In genomic region chr5:119518506-119519252, GRCm38 (mm10) we compare ENCODE assay signal across 22 mouse cellular contexts.
A peak's percentile ranks its signal among the peaks of the same experiment; 100 is the strongest.
DNase-seq lines count a peak whose midpoint lies in the region; ATAC-seq and TF ChIP-seq lines count a peak whose summit lies in the region.
"Had no signal": no experiment of that assay in that cellular context is flagged by ENCODE, and none has a peak within 500 bp of the region (broad histone marks: within the 10 kb centered on the region; RNA-seq: fewer than 3 reads in every experiment).

No protein-coding gene starts in this region.

- no peak for TF ChIP-seq EP300 in liver, postnatal 0 days (IDR thresholded peaks at IDR 0.05; ENCODE audit: low read depth)

- H3K4me3 ChIP-seq in liver, adult 2 months (ENCODE audit: insufficient read depth, low read depth, low read length): no peak overlapping the region
- no peak overlapping the region for H3K4me3 ChIP-seq in liver, postnatal 0 days (ENCODE audit: low read depth, low read length)
- no peak overlapping the region for H3K4me3 ChIP-seq in embryonic facial prominence, embryonic 14.5 days (ENCODE audit: low read depth, low read length)
- no peak overlapping the region for H3K4me3 ChIP-seq in kidney, postnatal 0 days (replicated peaks; ENCODE audit: low read depth, low read length)
- H3K4me3 ChIP-seq in limb, embryonic 13.5 days: no peak overlapping the region
- H3K4me3 ChIP-seq in left cerebral cortex, adult 2 months: no peak overlapping the region
- no peak overlapping the region for H3K4me3 ChIP-seq in hindbrain, embryonic 11.5 days (ENCODE audit: low read depth, low read length)
- H3K4me3 ChIP-seq in hindbrain, embryonic 13.5 days: no peak overlapping the region
- H3K4me3 ChIP-seq: hindbrain, embryonic 15.5 days; myocyte; neural tube, embryonic 15.5 days had no signal

- TF ChIP-seq CTCF in liver, adult 2 months (IDR thresholded peaks at IDR 0.05; ENCODE audit: low read depth, low read length): no peak
- no peak for TF ChIP-seq CTCF in liver, postnatal 0 days (IDR thresholded peaks at IDR 0.05; ENCODE audit: low read depth)
- no peak for TF ChIP-seq CTCF in kidney, postnatal 0 days (IDR thresholded peaks at IDR 0.05; ENCODE audit: low read depth)
- TF ChIP-seq CTCF in left cerebral cortex, adult 2 months (IDR thresholded peaks at IDR 0.05): no peak

- no peak overlapping the region for H3K27ac ChIP-seq in liver, adult 2 months (replicated peaks; ENCODE audit: insufficient read depth, low read depth, low read length)
- H3K27ac ChIP-seq in liver, postnatal 0 days (ENCODE audit: low read depth): no peak overlapping the region
- H3K27ac ChIP-seq in embryonic facial prominence, embryonic 14.5 days (replicated peaks; ENCODE audit: low read depth, low read length): no peak overlapping the region; the same call in 1 of the 2 replicates
- no peak overlapping the region for H3K27ac ChIP-seq in kidney, postnatal 0 days
- peak overlapping the region; percentile 10; the same call in 1 of the 2 replicates for H3K27ac ChIP-seq in limb, embryonic 13.5 days
- no peak overlapping the region for H3K27ac ChIP-seq in left cerebral cortex, adult 2 months
- no peak overlapping the region for H3K27ac ChIP-seq in hindbrain, embryonic 11.5 days (ENCODE audit: low read depth, low read length)
- no peak overlapping the region for H3K27ac ChIP-seq in hindbrain, embryonic 13.5 days
- H3K27ac ChIP-seq: hindbrain, embryonic 15.5 days; neural tube, embryonic 15.5 days had no signal

- no peaks in the 10 kb centered on the region for H3K79me2 ChIP-seq in liver, adult 2 months (ENCODE audit: control insufficient read depth, insufficient read depth, low read length)

- no peaks in the 10 kb centered on the region for H3K9me3 ChIP-seq in liver, postnatal 0 days (ENCODE audit: low read length)
- no peaks in the 10 kb centered on the region for H3K9me3 ChIP-seq in embryonic facial prominence, embryonic 14.5 days (ENCODE audit: control insufficient read depth, low read length)
- no peaks in the 10 kb centered on the region for H3K9me3 ChIP-seq in kidney, postnatal 0 days (replicated peaks; ENCODE audit: low read length)
- H3K9me3 ChIP-seq in limb, embryonic 13.5 days: no peaks in the 10 kb centered on the region
- H3K9me3 ChIP-seq in hindbrain, embryonic 11.5 days (ENCODE audit: control insufficient read depth, low read length): no peaks in the 10 kb centered on the region
- H3K9me3 ChIP-seq in hindbrain, embryonic 13.5 days: no peaks in the 10 kb centered on the region
- H3K9me3 ChIP-seq: hindbrain, embryonic 15.5 days; neural tube, embryonic 15.5 days had no signal

- no peak overlapping the region for H3K9ac ChIP-seq in liver, adult 2 months (ENCODE audit: low read depth, low read length)
- no peak overlapping the region for H3K9ac ChIP-seq in liver, postnatal 0 days (replicated peaks)
- H3K9ac ChIP-seq in embryonic facial prominence, embryonic 14.5 days (ENCODE audit: low read depth, low read length): no peak overlapping the region
- H3K9ac ChIP-seq in kidney, postnatal 0 days (ENCODE audit: low read depth, low read length): no peak overlapping the region
- H3K9ac ChIP-seq in limb, embryonic 13.5 days: no peak overlapping the region
- H3K9ac ChIP-seq in hindbrain, embryonic 11.5 days (ENCODE audit: low read depth, low read length): no peak overlapping the region
- no peak overlapping the region for H3K9ac ChIP-seq in hindbrain, embryonic 13.5 days
- H3K9ac ChIP-seq: hindbrain, embryonic 15.5 days; neural tube, embryonic 15.5 days had no signal

- H3K27me3 ChIP-seq in liver, adult 2 months (ENCODE audit: control insufficient read depth, insufficient read depth, low read length): no peaks in the 10 kb centered on the region
- no peaks in the 10 kb centered on the region for H3K27me3 ChIP-seq in liver, postnatal 0 days (ENCODE audit: insufficient read depth, low read length)
- H3K27me3 ChIP-seq in embryonic facial prominence, embryonic 14.5 days (replicated peaks; ENCODE audit: control insufficient read depth, insufficient read depth, low read length): no peaks in the 10 kb centered on the region
- H3K27me3 ChIP-seq in kidney, postnatal 0 days (ENCODE audit: insufficient read depth, low read length): no peaks in the 10 kb centered on the region
- H3K27me3 ChIP-seq in limb, embryonic 13.5 days: peaks cover 77% of the 10 kb centered on the region
- no peaks in the 10 kb centered on the region for H3K27me3 ChIP-seq in hindbrain, embryonic 11.5 days (ENCODE audit: control insufficient read depth, insufficient read depth, low read length)
- H3K27me3 ChIP-seq in hindbrain, embryonic 13.5 days: peaks cover 3% of the 10 kb centered on the region; the same call in 1 of the 2 replicates
- H3K27me3 ChIP-seq: CH12.LX; hindbrain, embryonic 15.5 days; neural tube, embryonic 15.5 days had no signal

- TF ChIP-seq POLR2A in liver, adult 2 months (IDR thresholded peaks at IDR 0.05; ENCODE audit: extremely low read depth, insufficient read depth, low read length): no peak

- no peak for ATAC-seq in liver, postnatal 0 days
- ATAC-seq in embryonic facial prominence, embryonic 14.5 days (ENCODE audit: low read depth): no peak
- no peak for ATAC-seq in kidney, postnatal 0 days (replicated peaks; ENCODE audit: low FRiP score, low read depth)
- ATAC-seq in limb, embryonic 13.5 days (ENCODE audit: low FRiP score, low read depth): peak; percentile 51; the same call in 1 of the 2 replicates
- ATAC-seq in hindbrain, embryonic 11.5 days (ENCODE audit: low FRiP score): no peak
- no peak for ATAC-seq in hindbrain, embryonic 13.5 days (ENCODE audit: low FRiP score)
- ATAC-seq: intestine, embryonic 16.5 days had no signal

- peak; percentile 29 for DNase-seq in liver, adult 2 months (ENCODE audit: extremely low read depth, low read depth, low spot score)
- DNase-seq in liver, postnatal 0 days: no peak
- DNase-seq in embryonic facial prominence, embryonic 14.5 days (ENCODE audit: low spot score): peak; percentile 76
- DNase-seq in kidney, postnatal 0 days (ENCODE audit: low spot score): peak; percentile 62
- DNase-seq in left cerebral cortex, adult 2 months (ENCODE audit: extremely low spot score in 1 of 2, low spot score in 2 of 2): no peak
- DNase-seq in hindbrain, embryonic 11.5 days (ENCODE audit: low spot score): no peak
- DNase-seq: adrenal gland, adult 2 months; cerebellum, adult 11 months; cerebellum, postnatal 25 days; gastrocnemius, postnatal 25 days; layer of hippocampus, adult 9-11 months; midbrain, embryonic 14.5 days; retina, postnatal 1 day; thymus, postnatal 4 days had no signal

- H3K36me3 ChIP-seq in liver, adult 2 months (ENCODE audit: control insufficient read depth, insufficient read depth, low read length): no peaks in the 10 kb centered on the region
- no peaks in the 10 kb centered on the region for H3K36me3 ChIP-seq in liver, postnatal 0 days (replicated peaks; ENCODE audit: insufficient read depth, low read length)
- H3K36me3 ChIP-seq in embryonic facial prominence, embryonic 14.5 days (ENCODE audit: control insufficient read depth, insufficient read depth, low read length): no peaks in the 10 kb centered on the region
- H3K36me3 ChIP-seq in kidney, postnatal 0 days (ENCODE audit: insufficient read depth, low read length): no peaks in the 10 kb centered on the region
- no peaks in the 10 kb centered on the region for H3K36me3 ChIP-seq in limb, embryonic 13.5 days
- no peaks in the 10 kb centered on the region for H3K36me3 ChIP-seq in hindbrain, embryonic 11.5 days (ENCODE audit: control insufficient read depth, insufficient read depth, low read length)
- H3K36me3 ChIP-seq in hindbrain, embryonic 13.5 days: no peaks in the 10 kb centered on the region
- H3K36me3 ChIP-seq: hindbrain, embryonic 15.5 days; neural tube, embryonic 15.5 days had no signal

- 83% methylated on average over 19 of the region's 19 CpGs for WGBS in liver, adult 2 months
- 78% methylated on average over 19 of the region's 19 CpGs for WGBS in liver, postnatal 0 days (ENCODE audit: insufficient replicate concordance)
- 54% methylated on average over 19 of the region's 19 CpGs for WGBS in embryonic facial prominence, embryonic 14.5 days
- WGBS in kidney, postnatal 0 days: 48% methylated on average over 19 of the region's 19 CpGs
- WGBS in limb, embryonic 13.5 days: 28% methylated on average over 19 of the region's 19 CpGs
- 82% methylated on average over 19 of the region's 19 CpGs for WGBS in hindbrain, embryonic 11.5 days
- 82% methylated on average over 19 of the region's 19 CpGs for WGBS in hindbrain, embryonic 13.5 days

- no peaks in the 10 kb centered on the region for H3K4me1 ChIP-seq in liver, adult 2 months (ENCODE audit: control insufficient read depth, insufficient read depth, low read length)
- H3K4me1 ChIP-seq in liver, postnatal 0 days (ENCODE audit: insufficient read depth): no peaks in the 10 kb centered on the region
- peaks cover 14% of the 10 kb centered on the region for H3K4me1 ChIP-seq in embryonic facial prominence, embryonic 14.5 days (ENCODE audit: control insufficient read depth, insufficient read depth, low read length)
- H3K4me1 ChIP-seq in kidney, postnatal 0 days (replicated peaks; ENCODE audit: insufficient read depth, low read length): no peaks in the 10 kb centered on the region
- H3K4me1 ChIP-seq in limb, embryonic 13.5 days: peaks cover 27% of the 10 kb centered on the region
- H3K4me1 ChIP-seq in hindbrain, embryonic 11.5 days (replicated peaks; ENCODE audit: control insufficient read depth, insufficient read depth, low read length): no peaks in the 10 kb centered on the region
- H3K4me1 ChIP-seq in hindbrain, embryonic 13.5 days (replicated peaks): no peaks in the 10 kb centered on the region
- H3K4me1 ChIP-seq: hindbrain, embryonic 15.5 days; neural tube, embryonic 15.5 days had no signal

- no peak overlapping the region for H3K4me2 ChIP-seq in liver, postnatal 0 days (ENCODE audit: low read depth, low read length)
- H3K4me2 ChIP-seq in embryonic facial prominence, embryonic 14.5 days (ENCODE audit: low read depth, low read length): no peak overlapping the region
- H3K4me2 ChIP-seq in kidney, postnatal 0 days (ENCODE audit: low read length): no peak overlapping the region
- peak overlapping the region; percentile 32; the same call in 1 of the 2 replicates for H3K4me2 ChIP-seq in limb, embryonic 13.5 days (replicated peaks)
- no peak overlapping the region for H3K4me2 ChIP-seq in hindbrain, embryonic 11.5 days (replicated peaks; ENCODE audit: low read depth, low read length)
- H3K4me2 ChIP-seq in hindbrain, embryonic 13.5 days: no peak overlapping the region
- H3K4me2 ChIP-seq: hindbrain, embryonic 15.5 days; liver, embryonic 11.5 days; neural tube, embryonic 15.5 days had no signal

- intact Hi-C loops in left cerebral cortex, adult 2 months (cut with DNase I): no loop called here

Comparison
In these comparisons a context has a peak if more than half of its experiments do, and no peak if none do; other contexts are left out.
1. DNase-seq: peak in liver, adult 2 months (single experiment), embryonic facial prominence, embryonic 14.5 days (single experiment) and kidney, postnatal 0 days (single experiment); none in liver, postnatal 0 days (single experiment), left cerebral cortex, adult 2 months (0 of 2) and hindbrain, embryonic 11.5 days (single experiment).